Mouse (Mus musculus) left cerebral cortex, adult 2 months (tissue): Measurements from ENCODE around the gene Gm42742. TPM values are rescaled to one million over a fixed set of nuclear protein-coding genes. Genes with fewer than 3 reads are reported as not detected.

Source experiments
- DNase-seq, 2 experiments: peaks; one replicate each; pipeline ENCODE4 v3.0.0; 2021 to 2022; ENCODE audit warnings: low spot score in 2 of 2, mixed read lengths in 1 of 2; ENCODE audit errors: extremely low spot score in 1 of 2
- H3K27ac ChIP-seq: fragments of 200-600 bp; 2 replicates; pipeline ENCODE4 v1.8.1; 2022
- H3K4me3 ChIP-seq: fragments of 200-600 bp; 2 replicates; pipeline ENCODE4 v1.8.1; 2022
- CTCF ChIP-seq: fragments of 200-600 bp; IDR thresholded peaks from 2 replicates; pipeline ENCODE4 v1.8.1; 2022; ENCODE audit warnings: antibody characterized with exemption, mild to moderate bottlenecking, moderate library complexity
- intact Hi-C: fragments of 180-260 bp; cut with DNase I; formaldehyde crosslinking; loops from one replicate; pipeline ENCODE4 v1.15.1; 2025
- total RNA-seq, 2 experiments: library from RNA; stranded (reverse); gene quantifications; 2 replicates each; pipeline ENCODE4 v1.2.3; 2021

Gm42742 gene
- total RNA-seq, 2 experiments from 2014 or later, result 61.0 to 66.3 TPM

DNA sequence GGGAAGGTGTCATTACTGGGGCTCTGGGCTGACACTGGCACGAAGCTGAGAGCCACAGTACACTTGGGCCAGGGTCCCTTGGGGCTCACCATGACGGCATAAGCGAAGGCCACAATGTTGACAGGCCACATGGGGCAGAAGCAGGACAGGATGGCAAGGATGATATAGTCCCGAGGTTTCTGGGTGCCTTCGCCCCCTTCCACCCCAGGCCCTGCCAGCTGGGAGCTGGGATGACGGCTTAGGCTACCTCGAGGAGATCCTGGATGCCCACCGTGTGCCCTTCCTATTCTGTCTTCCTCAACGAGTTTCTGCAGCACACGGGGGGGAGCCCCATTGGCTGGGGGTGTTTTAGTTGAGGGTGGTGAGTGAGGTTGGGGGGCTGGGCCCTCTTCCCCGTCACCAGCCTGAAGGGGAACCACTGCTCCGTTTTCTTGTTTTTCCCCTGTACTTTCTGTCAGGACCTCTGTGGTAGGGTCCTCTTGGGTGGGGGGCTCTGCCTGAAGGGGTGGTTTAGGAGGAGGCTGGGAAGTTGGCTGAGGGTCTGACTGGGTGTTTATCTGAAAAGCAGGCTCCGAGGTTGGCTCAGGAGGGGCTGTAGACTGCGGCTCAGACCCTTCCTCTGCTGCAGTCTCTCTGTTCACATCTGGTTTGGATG is 1.5 kb downstream of the Gm42742 start:
- intact Hi-C loops, result no loop called here
- TF ChIP-seq CTCF, result no peak
- Histone ChIP-seq H3K4me3 (peak overlapping the region; percentile 69), H3K27ac (peak overlapping the region; percentile 95)
- DNase-seq, result no peak

DNA sequence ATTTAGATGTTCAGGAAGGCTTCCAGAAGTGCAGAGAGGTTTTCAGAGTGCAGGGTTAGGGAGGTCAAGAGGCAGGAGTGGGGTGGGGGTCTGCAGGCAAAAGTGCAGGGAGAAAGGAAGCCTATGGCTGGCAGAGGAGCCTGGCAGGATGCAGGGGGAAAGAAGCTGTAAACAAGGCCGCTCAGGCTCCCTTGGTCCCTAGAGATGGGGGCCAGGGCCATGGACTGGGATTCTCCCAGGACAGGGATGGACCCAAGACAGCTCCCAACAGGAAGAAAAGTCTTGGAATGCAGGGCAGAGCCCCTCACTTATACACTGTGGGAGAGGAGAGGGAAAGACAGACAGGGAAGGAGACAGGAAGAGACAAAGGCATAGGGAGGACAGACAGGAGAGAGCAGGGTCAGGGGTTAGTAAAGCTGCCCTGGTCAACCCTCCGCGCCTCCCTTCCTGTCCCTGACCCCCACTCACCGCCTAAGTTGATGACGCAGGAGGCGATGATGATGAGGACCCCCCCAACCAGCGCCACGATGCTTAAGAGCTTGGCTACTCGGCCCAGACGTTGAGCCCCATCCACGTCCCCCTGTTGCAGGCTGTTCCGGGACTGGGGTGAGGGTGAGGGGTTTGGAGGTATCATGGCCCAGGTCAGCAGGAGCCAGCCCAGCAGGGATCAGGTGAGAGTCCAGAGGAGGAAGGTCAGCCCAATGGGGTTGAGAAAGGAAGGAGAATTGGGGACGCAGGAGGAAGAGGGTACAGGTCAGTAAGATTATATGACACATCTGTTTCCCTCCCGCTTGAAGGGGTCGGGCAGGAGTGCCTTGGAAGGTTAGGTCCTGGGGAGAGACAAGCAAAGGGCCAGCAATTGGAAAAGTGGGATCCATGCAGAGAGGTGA is 2.2 kb downstream of the Gm42742 start:
- Histone ChIP-seq H3K4me3 (peak overlapping the region; percentile 69), H3K27ac (peak overlapping the region; percentile 95)
- DNase-seq, result no peak
- TF ChIP-seq CTCF, result no peak
- intact Hi-C loops, result no loop called here

DNA sequence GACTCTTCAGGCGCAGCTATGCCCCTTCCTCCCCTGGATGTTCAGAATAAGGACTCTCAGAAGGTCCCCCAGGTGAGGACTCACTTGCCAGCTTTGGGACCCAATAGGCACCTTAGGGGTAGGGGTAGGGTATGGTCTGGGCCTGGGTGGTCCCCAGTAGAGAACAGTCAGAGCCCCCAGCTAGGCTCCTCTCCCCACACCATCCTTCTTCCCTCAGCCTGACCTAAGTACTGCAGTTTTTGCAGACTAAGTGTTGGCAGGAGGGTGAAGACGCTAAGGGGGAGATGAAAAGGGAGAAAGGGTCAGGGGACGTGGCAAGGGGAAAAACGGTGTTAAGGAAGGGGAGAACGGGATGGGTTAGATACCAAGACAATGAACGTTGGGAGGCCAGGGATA is 2.9 kb downstream of the Gm42742 start:
- Histone ChIP-seq H3K4me3 (peak overlapping the region; percentile 69), H3K27ac (peak overlapping the region; percentile 95)
- intact Hi-C loops, result loop anchor here (1.0 to 2.0 kb wide), 2 partner anchors 41 to 86 kb away; partner anchors contain the start of gene Cdiptos
- TF ChIP-seq CTCF, result no peak
- DNase-seq, result no peak

DNA sequence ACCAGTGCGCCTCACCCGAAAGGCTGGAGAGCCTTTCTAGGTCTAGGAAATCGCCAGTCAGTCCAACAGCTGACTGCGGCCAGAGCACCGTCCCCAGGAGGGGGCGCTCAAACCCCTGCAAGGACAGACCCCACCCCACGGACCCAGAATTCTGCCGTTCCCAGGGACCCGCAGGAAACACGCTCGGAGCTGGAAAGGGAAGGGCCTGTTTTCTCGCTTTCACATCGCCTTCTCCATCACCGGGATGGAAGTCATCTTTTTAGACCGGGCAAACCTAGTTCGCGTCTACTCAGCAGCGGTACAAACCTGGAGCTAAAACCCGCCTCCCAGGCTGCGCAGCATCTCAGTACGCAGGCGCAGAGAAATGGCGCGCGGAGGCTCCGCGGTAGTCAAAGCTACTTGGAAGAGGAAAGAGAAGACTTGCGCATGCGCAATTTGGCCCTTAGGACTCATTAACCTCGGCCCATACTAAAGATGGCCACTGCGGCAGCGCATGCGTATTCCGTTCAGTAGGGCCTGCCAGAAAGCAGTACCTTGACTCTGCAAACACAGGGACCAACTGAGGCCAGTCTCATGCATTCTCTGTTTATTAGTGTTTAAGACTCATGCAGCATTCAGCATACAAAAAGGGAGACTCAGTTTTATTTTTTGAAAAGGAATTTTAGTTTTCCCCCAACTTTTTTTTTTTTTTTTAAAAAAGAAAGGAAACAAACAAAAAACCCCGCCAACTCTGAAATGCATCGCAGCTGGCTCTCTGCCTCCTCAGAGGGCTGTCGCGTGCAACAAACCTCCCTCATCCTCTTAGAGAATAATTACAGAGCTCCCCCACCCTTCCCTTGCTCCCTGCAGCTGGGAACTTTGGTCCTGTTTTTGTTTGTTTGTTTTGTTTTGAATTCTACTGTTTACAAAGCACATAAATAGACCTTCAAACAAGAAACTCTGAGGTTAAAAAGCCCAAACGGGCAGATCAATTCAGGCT is 3.6 kb downstream of the Gm42742 start, which contains the start of gene Pagr1a:
Gene Pagr1a, minus strand, starts transcription at position 382 of the 979 bp plus-strand sequence.
- peak; percentile 87 for TF ChIP-seq CTCF
- Histone ChIP-seq H3K27ac (peak within 1 kb of the TSS; percentile 95), H3K4me3 (peak within 1 kb of the TSS; percentile 69)
- intact Hi-C loops, result loop anchor here (1.0 to 2.0 kb wide), 2 partner anchors 40 to 87 kb away; partner anchors contain the start of gene Cdiptos
- DNase-seq, result peak; percentile 94 to 96

DNA sequence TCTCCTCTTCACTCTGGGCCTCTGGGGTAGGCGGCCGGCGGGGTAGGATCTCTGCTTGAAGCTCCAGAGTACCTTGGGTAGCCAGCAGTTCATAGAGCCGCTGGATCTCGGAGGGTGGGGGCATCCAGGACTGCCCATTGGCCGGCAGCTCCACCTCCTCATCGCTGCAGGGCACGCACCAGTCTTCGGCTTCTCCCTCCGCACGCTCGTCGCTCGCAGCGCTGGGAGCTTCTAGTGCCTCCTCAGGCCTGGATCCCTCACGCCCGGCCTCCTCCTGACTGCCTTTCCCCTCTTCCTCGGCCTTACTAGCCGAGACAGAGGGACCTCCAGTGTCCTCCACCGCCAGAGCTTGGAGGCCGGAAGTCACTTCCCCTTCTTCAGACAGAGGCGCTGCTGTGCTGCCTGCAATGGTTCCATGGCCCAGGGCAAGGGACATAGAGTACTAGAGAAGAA is 4.4 kb downstream of the Gm42742 start:
- DNase-seq, result peak; percentile 61 to 66
- TF ChIP-seq CTCF, result no peak
- intact Hi-C loops, result loop anchor here (2.0 kb wide), 1 partner anchor 40 kb away; the partner anchor contains the start of gene Cdiptos
- peak overlapping the region; percentile 95 for H3K27ac ChIP-seq
- H3K4me3 ChIP-seq, result peak overlapping the region; percentile 69

DNA sequence TGATC is 4.6 kb downstream of the Gm42742 start, which contains the start of gene Pagr1b:
Gene Pagr1b, minus strand, starts transcription at position 4 of the 5 bp plus-strand sequence.
- H3K27ac ChIP-seq, result peak within 1 kb of the TSS; percentile 95
- TF ChIP-seq CTCF, result no peak
- H3K4me3 ChIP-seq, result peak within 1 kb of the TSS; percentile 69
- intact Hi-C loops, result loop anchor here (2.0 kb wide), 1 partner anchor 39 kb away; the partner anchor contains the start of gene Cdiptos
- no peak for DNase-seq

DNA sequence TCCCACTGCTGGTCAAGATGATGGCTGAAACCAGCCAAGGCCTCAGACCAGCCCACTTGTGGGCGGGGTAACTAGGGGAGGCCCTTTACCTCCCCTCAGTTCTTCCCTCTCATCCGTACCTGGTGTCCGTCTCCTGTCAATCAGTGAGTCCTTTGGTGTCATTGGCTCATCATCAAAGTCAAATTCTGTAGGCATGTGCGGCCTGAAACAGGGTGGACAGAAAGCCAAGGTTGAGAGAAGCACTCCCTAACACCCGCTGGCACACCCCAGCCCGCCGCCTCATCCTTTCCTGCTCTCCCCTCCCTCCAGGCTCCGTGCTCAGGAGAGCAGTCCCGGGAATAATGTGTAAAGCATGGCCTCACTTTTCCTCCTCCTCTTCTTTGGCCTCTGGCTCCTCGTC is 4.8 kb downstream of the Gm42742 start:
- no peak for DNase-seq
- TF ChIP-seq CTCF, result no peak
- Histone ChIP-seq H3K27ac (peak overlapping the region; percentile 95), H3K4me3 (peak overlapping the region; percentile 69)
- intact Hi-C loops, result loop anchor here (2.0 kb wide), 1 partner anchor 39 kb away; the partner anchor contains the start of gene Cdiptos

DNA sequence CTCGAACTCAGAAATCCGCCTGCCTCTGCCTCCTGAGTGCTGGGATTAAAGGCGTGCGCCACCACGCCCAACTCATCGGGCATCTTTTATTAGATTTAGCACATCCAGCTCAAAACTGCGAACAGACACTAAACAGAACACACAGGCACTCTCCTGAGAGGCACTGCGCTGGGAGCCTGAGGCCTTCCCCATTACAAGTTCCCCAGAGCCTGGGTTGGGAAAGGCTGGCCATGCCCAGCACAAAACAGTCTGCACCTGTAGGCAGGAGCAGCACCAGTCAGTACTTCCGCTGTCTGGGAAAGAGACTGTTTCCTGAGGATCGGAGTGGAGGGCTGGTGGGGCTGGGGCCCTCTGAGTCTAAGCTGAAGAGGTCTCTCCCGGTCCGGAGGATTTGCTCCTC is 5.9 kb downstream of the Gm42742 start:
- intact Hi-C loops, result no loop called here
- no peak for TF ChIP-seq CTCF
- H3K4me3 ChIP-seq, result no peak overlapping the region
- H3K27ac ChIP-seq, result no peak overlapping the region; the same call in 1 of the 2 replicates
- no peak for DNase-seq

DNA sequence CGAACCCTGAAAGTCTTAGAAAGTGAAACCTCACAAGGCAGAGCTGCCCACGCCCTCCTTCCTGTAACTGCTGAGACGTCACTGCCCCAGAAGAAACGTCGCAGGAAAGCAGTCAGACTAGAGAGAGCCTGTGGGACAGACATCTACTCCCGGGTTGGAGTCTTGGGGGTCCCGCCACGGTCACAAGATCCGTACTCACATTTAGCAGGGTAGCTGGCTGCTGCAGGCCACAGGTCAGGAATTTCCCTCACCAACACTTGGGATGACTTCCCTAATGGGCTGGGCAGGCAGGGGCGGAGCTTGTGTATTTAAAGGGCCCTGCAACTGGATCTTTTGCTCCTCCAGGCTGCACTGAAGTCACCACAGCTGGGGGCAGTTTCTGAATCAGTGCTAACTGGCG is 6.6 kb downstream of the Gm42742 start, which contains the start of gene Mvp:
Gene Mvp, minus strand, starts transcription at position 302 of the 400 bp plus-strand sequence.
- Histone ChIP-seq H3K4me3 (peak within 1 kb of the TSS; percentile 51), H3K27ac (peak within 1 kb of the TSS; percentile 79)
- no peak for DNase-seq
- TF ChIP-seq CTCF, result no peak
- intact Hi-C loops, result no loop called here

DNA sequence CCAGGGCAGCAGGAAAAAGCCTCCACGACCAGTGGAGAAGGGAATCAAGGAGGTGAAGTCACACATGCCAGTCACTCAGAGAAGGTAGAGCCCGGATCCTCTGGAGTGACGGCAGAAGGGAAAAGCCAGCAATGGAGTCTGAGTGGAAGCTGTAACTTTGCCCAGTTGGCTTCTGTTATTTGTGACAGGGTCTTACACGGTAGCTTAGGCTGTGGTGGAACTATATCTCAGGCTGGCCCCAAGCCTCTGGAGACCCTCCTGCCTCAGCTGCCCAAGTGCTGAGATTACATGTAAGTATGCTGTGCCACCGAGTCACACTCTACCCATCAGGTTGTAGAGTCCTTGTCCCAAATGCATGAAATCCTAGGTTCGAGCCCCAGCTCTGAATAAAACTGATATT is 7.5 kb downstream of the Gm42742 start:
- H3K4me3 ChIP-seq, result no peak overlapping the region
- intact Hi-C loops, result no loop called here

DNA sequence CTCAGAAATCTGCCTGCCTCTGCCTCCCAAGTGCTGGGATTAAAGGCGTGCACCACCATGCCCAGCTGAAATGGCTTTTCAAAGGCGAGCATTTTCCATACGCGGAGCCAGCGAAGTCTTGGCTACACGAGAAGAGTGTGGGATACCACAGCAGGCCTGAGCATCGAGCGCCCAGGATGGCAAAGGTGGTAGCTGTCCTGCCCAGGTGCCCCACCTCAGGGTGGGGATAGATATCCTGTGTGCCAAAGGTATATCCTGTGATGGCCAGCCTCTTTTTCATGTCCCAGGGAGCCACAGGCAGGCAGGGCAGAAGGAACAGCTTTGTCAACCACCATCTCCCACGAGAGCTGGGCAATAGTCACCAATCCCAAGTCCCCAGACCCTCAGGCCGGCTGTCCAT is 8.1 kb downstream of the Gm42742 start:
- DNase-seq, result no peak
- Histone ChIP-seq H3K4me3 (no peak overlapping the region), H3K27ac (no peak overlapping the region)
- intact Hi-C loops, result no loop called here
- no peak for TF ChIP-seq CTCF

More for the DNA sequence above, 7.5 kb downstream of the Gm42742 start:
- no peak overlapping the region for H3K27ac ChIP-seq
- no peak for DNase-seq
- no peak for TF ChIP-seq CTCF
